Mouse (Mus musculus): ENCODE results near the gene Gal3st2.

DNA sequence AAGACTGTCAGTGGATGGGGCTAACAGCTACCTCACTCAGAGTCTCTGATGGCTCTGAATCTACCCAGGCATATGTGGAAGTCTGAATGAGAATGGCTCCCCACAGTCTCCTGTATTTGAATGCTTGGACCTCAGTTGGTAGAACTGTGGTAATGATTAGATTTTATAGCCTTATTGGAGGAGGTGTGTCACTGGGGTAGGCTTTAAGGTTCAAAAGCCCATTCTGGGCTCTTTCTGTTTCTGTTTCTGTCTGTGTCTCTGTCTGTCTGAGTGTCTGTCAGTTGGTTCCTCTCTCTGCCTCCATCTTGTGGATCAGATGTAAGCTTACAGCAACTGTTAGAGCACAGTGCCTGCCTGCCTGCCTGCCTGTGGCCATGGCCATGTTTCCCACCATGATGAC is 1.5 kb upstream of the Gal3st2 start:
- TF ChIP-seq CTCF (conservative IDR thresholded peaks at IDR 0.05; ENCODE audit: low read length) (no peak), NANOG (IDR thresholded peaks at IDR 0.05; ENCODE audit: borderline replicate concordance, low read length) (no peak), POU5F1 (IDR thresholded peaks at IDR 0.05; ENCODE audit: borderline replicate concordance, low read length) (no peak)

Measured in E14TG2a.4 (cell line).